In the genomic region with DNA sequence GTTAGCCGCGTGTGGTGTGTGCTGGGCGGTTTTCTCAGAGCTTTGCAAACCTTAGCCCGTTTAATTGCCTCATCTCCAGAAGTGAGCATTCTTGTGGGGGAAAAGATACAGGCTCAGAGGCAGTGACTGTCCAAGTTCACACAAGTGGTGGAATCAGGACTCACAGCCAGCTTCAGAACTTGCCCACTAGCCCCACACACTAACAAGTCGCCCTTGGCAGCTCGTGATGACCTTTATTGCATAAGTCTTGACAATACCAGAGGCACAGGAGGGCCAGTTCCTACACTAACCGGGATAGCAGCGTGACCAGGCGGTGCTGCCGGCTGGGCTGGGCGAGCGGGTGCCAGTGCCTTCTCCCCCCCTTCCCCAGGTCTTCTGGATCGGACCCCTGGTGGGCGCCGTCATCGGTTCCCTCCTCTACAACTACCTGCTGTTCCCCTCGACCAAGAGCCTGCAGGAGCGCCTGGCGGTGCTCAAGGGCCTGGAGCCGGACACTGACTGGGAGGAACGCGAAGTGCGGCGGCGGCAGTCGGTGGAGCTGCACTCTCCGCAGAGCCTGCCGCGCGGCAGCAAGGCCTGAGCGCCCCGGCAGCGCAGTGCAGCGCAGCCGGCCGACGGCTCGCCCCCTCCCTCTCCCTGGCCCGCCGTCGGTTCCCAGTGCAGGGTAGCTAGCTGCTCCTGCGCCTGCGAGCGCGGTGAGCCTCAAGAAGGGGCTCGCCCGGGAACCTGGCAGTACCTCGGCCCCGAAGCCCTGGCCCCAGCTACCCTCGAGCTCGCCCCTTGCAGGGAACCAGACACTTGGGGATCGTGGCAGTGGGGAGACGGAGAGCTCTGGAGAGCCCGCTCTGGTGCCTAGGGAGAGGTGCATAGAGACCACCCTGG, we compare ENCODE assay signal across 8 mouse cellular contexts. TPM values are rescaled to one million over a fixed set of nuclear protein-coding genes. Genes with fewer than 3 reads are reported as not detected.
DNase-seq lines count a peak whose midpoint lies in the region; ATAC-seq and TF ChIP-seq lines count a peak whose summit lies in the region.

No protein-coding gene starts in this region.

- H3K9ac ChIP-seq in embryonic facial prominence, embryonic 11.5 days (replicated peaks; ENCODE audit: low read length), result peak overlapping the region; percentile 44; the same call in 1 of the 2 replicates
- peak overlapping the region; percentile 51 for H3K9ac ChIP-seq in midbrain, embryonic 11.5 days (ENCODE audit: low read length)

- intact Hi-C loops in left cerebral cortex, adult 2 months (cut with DNase I), result loop anchor here (5.0 kb wide), 1 partner anchor 86 kb away; no protein-coding TSS in a partner anchor
- intact Hi-C loops in left cerebral cortex, postnatal 10 days (cut with DNase I), result loop anchor here (10.0 kb wide), 1 partner anchor 169 kb away; no protein-coding TSS in a partner anchor
- intact Hi-C loops in heart, postnatal 10 days (cut with DNase I), result no loop called here

- H3K27me3 ChIP-seq in embryonic facial prominence, embryonic 11.5 days (ENCODE audit: control insufficient read depth, insufficient read depth, low read length), result peaks cover 67% of the 10 kb centered on the region
- H3K27me3 ChIP-seq in limb, embryonic 10.5 days (ENCODE audit: low read depth, poor library complexity, severe bottlenecking), result peaks cover 100% of the 10 kb centered on the region
- H3K27me3 ChIP-seq in midbrain, embryonic 11.5 days (ENCODE audit: control insufficient read depth, insufficient read depth, low read length), result peaks cover 68% of the 10 kb centered on the region

- no peak overlapping the region for H3K27ac ChIP-seq in left cerebral cortex, adult 2 months
- H3K27ac ChIP-seq in embryonic facial prominence, embryonic 11.5 days (replicated peaks; ENCODE audit: low read depth, low read length), result no peak overlapping the region
- H3K27ac ChIP-seq in limb, embryonic 10.5 days, result no peak overlapping the region
- no peak overlapping the region for H3K27ac ChIP-seq in midbrain, embryonic 11.5 days (ENCODE audit: low read depth, low read length)

- H3K36me3 ChIP-seq in embryonic facial prominence, embryonic 11.5 days (replicated peaks; ENCODE audit: control insufficient read depth, insufficient read depth, low read depth, low read length), result no peaks in the 10 kb centered on the region
- no peaks in the 10 kb centered on the region for H3K36me3 ChIP-seq in limb, embryonic 10.5 days
- no peaks in the 10 kb centered on the region for H3K36me3 ChIP-seq in midbrain, embryonic 11.5 days (ENCODE audit: control insufficient read depth, insufficient read depth, low read length)

- no peaks in the 10 kb centered on the region for H3K9me3 ChIP-seq in embryonic facial prominence, embryonic 11.5 days (replicated peaks; ENCODE audit: control insufficient read depth, low read length)
- no peaks in the 10 kb centered on the region for H3K9me3 ChIP-seq in limb, embryonic 10.5 days (replicated peaks)
- no peaks in the 10 kb centered on the region for H3K9me3 ChIP-seq in midbrain, embryonic 11.5 days (ENCODE audit: control insufficient read depth, low read length)

- peak overlapping the region; percentile 13; the same call in 1 of the 2 replicates for H3K4me3 ChIP-seq in left cerebral cortex, adult 2 months
- peak overlapping the region; percentile 24 for H3K4me3 ChIP-seq in embryonic facial prominence, embryonic 11.5 days (ENCODE audit: low read depth, low read length)
- H3K4me3 ChIP-seq in limb, embryonic 10.5 days, result peak overlapping the region; percentile 44
- peak overlapping the region; percentile 28 for H3K4me3 ChIP-seq in midbrain, embryonic 11.5 days (ENCODE audit: low read depth, low read length)

- TF ChIP-seq CTCF in left cerebral cortex, adult 2 months (IDR thresholded peaks at IDR 0.05), result no peak; the same call in none of the 2 replicates

- peaks cover 10% of the 10 kb centered on the region for H3K4me1 ChIP-seq in embryonic facial prominence, embryonic 11.5 days (ENCODE audit: control insufficient read depth, insufficient read depth, low read length)
- peaks cover 19% of the 10 kb centered on the region for H3K4me1 ChIP-seq in limb, embryonic 10.5 days
- H3K4me1 ChIP-seq in midbrain, embryonic 11.5 days (ENCODE audit: control insufficient read depth, insufficient read depth, low read length), result peaks cover 13% of the 10 kb centered on the region

- no peak for DNase-seq in left cerebral cortex, adult 2 months (ENCODE audit: extremely low spot score in 1 of 2, low spot score in 2 of 2)
- DNase-seq in left cerebral cortex, postnatal 10 days (ENCODE audit: extremely low spot score in 1 of 2, low spot score in 2 of 2), result no peak
- DNase-seq in embryonic facial prominence, embryonic 11.5 days (ENCODE audit: low spot score), result peak; percentile 65
- peak; percentile 38 to 50 for DNase-seq in heart, postnatal 10 days
- DNase-seq in limb, embryonic 10.5 days (ENCODE audit: low spot score), result peak; percentile 71
- peak; percentile 95 for DNase-seq in midbrain, embryonic 11.5 days (ENCODE audit: low spot score, missing footprints)
- no peak for DNase-seq in spleen, postnatal 36 days (ENCODE audit: low spot score in 2 of 2)
- no peak for DNase-seq in thymus, postnatal 36 days

- H3K4me2 ChIP-seq in embryonic facial prominence, embryonic 11.5 days (ENCODE audit: low read depth, low read length), result peak overlapping the region; percentile 49
- H3K4me2 ChIP-seq in midbrain, embryonic 11.5 days, result peak overlapping the region; percentile 51

- 0 out of 2 replicates have a peak, but pooled peaks have one; percentile 40 for ATAC-seq in embryonic facial prominence, embryonic 11.5 days (replicated peaks; ENCODE audit: insufficient number of reproducible peaks, low FRiP score, low TSS enrichment, low read depth)
- peak; percentile 55 for ATAC-seq in midbrain, embryonic 11.5 days (ENCODE audit: low FRiP score)

- WGBS in embryonic facial prominence, embryonic 11.5 days, result 2% methylated on average over 52 of the region's 54 CpGs
- 2% methylated on average over 54 of the region's 54 CpGs for WGBS in limb, embryonic 10.5 days
- 2% methylated on average over 46 of the region's 54 CpGs for WGBS in midbrain, embryonic 11.5 days

RNA-seq across cellular contexts. Expression of a gene that starts 4.8 kb away (rescaled TPM):
- under 1 TPM in 1 of 2 experiments, not detected in 1; 0.25 TPM for total RNA-seq in left cerebral cortex, adult 2 months (2021)
- total RNA-seq in left cerebral cortex, postnatal 10 days (2021), result not detected
- not detected in 2 replicates for polyA plus RNA-seq in embryonic facial prominence, embryonic 11.5 days (2014; fragmentation: Nextera tagmentation; extraction: Ambion mirVana)
- total RNA-seq in heart, postnatal 10 days (2021), result not detected
- not detected in 2 replicates for polyA plus RNA-seq in limb, embryonic 10.5 days (2016; fragmentation: Nextera tagmentation; extraction: Ambion mirVana)
- not detected in 2 replicates for polyA plus RNA-seq in midbrain, embryonic 11.5 days (2014; fragmentation: Nextera tagmentation; extraction: Ambion mirVana)

RNA-seq across cellular contexts. Expression of a gene that starts 6.9 kb away (rescaled TPM):
- under 1 TPM; 0.59 to 0.79 TPM for total RNA-seq in left cerebral cortex, adult 2 months (2021)
- total RNA-seq in left cerebral cortex, postnatal 10 days (2021), result 1 to 10 TPM; 1.7 to 1.9 TPM
- not detected in 2 replicates for polyA plus RNA-seq in embryonic facial prominence, embryonic 11.5 days (2014; fragmentation: Nextera tagmentation; extraction: Ambion mirVana)
- total RNA-seq in heart, postnatal 10 days (2021), result under 1 TPM; 0.38 to 0.74 TPM
- not detected in 2 replicates for polyA plus RNA-seq in limb, embryonic 10.5 days (2016; fragmentation: Nextera tagmentation; extraction: Ambion mirVana)
- polyA plus RNA-seq in midbrain, embryonic 11.5 days (2014; fragmentation: Nextera tagmentation; extraction: Ambion mirVana), result 0.37 and 0.38 TPM in 2 replicates

RNA-seq across cellular contexts. Expression of a gene that starts 17.5 kb away (rescaled TPM):
- under 1 TPM; 0.61 to 0.70 TPM for total RNA-seq in left cerebral cortex, adult 2 months (2021)
- under 1 TPM in 1 of 2 experiments, not detected in 1; 0.15 TPM for total RNA-seq in left cerebral cortex, postnatal 10 days (2021)
- polyA plus RNA-seq in embryonic facial prominence, embryonic 11.5 days (2014; fragmentation: Nextera tagmentation; extraction: Ambion mirVana), result 0.26 TPM in 1 of 2 replicates, not detected in the other
- total RNA-seq in heart, postnatal 10 days (2021), result not detected
- polyA plus RNA-seq in limb, embryonic 10.5 days (2016; fragmentation: Nextera tagmentation; extraction: Ambion mirVana), result not detected in 2 replicates
- 0.11 and 0.22 TPM in 2 replicates for polyA plus RNA-seq in midbrain, embryonic 11.5 days (2014; fragmentation: Nextera tagmentation; extraction: Ambion mirVana)

RNA-seq across cellular contexts. Expression of a gene that starts 55.7 kb away (rescaled TPM):
- total RNA-seq in left cerebral cortex, adult 2 months (2021), result 100 to 1,000 TPM; 421 to 422 TPM
- total RNA-seq in left cerebral cortex, postnatal 10 days (2021), result 100 to 1,000 TPM; 130 to 135 TPM
- 0.24 and 0.66 TPM in 2 replicates for polyA plus RNA-seq in embryonic facial prominence, embryonic 11.5 days (2014; fragmentation: Nextera tagmentation; extraction: Ambion mirVana)
- total RNA-seq in heart, postnatal 10 days (2021), result under 1 TPM; 0.10 to 0.32 TPM
- polyA plus RNA-seq in limb, embryonic 10.5 days (2016; fragmentation: Nextera tagmentation; extraction: Ambion mirVana), result 0.26 TPM in 1 of 2 replicates, not detected in the other
- polyA plus RNA-seq in midbrain, embryonic 11.5 days (2014; fragmentation: Nextera tagmentation; extraction: Ambion mirVana), result 0.81 and 1.1 TPM in 2 replicates

Comparison
In these comparisons a context has a peak if more than half of its experiments do, and no peak if none do; other contexts are left out.
1. DNase-seq: peak in embryonic facial prominence, embryonic 11.5 days (single experiment), heart, postnatal 10 days (2 of 2), limb, embryonic 10.5 days (single experiment) and midbrain, embryonic 11.5 days (single experiment); none in left cerebral cortex, adult 2 months (0 of 2), left cerebral cortex, postnatal 10 days (0 of 2), spleen, postnatal 36 days (0 of 2) and thymus, postnatal 36 days (0 of 2).
2. Peak in every context shown above with its lines, with median percentiles within 50 percentile points of each other: H3K4me3 ChIP-seq.